Mouse (Mus musculus) stomach, embryonic 16.5 days (tissue): ENCODE measurements at regions not wholly inside any gene's neighbourhood (a gene's known extent, or its start where the extent isn't known, plus 50 kb on each side); places are given as distances from the start of the nearest gene placed in this dataset.
A peak's percentile ranks its signal among the peaks of the same experiment; 100 is the strongest.

Source experiments
- ATAC-seq: fragments of 200-750 bp; cut with Nextera tagmentation; 2 replicates; pipeline ENCODE4 v1.8.0; 2017; ENCODE audit warnings: moderate number of reproducible peaks, moderate TSS enrichment; ENCODE audit not compliant: insufficient read depth, low FRiP score
- H3K27ac ChIP-seq: fragments of 300-500 bp; sonication (generic); 2 replicates; pipeline ENCODE4 v1.5.1; 2014; ENCODE audit warnings: low read length
- H3K27me3 ChIP-seq: fragments of 300-500 bp; sonication (generic); 2 replicates; pipeline ENCODE4 v1.6.1; 2014; ENCODE audit warnings: low read length, control low read depth, mixed read lengths; ENCODE audit not compliant: control insufficient read depth, insufficient read depth
- H3K36me3 ChIP-seq: fragments of 300-500 bp; sonication (generic); 2 replicates; pipeline ENCODE4 v1.6.1; 2014; ENCODE audit warnings: low read length; ENCODE audit not compliant: control insufficient read depth, insufficient read depth
- H3K4me1 ChIP-seq: fragments of 300-500 bp; sonication (generic); 2 replicates; pipeline ENCODE4 v1.6.1; 2014; ENCODE audit warnings: low read length, control low read depth, mixed read lengths; ENCODE audit not compliant: control insufficient read depth, insufficient read depth
- H3K4me2 ChIP-seq: fragments of 300-500 bp; sonication (generic); 2 replicates; pipeline ENCODE4 v1.6.1; 2014; ENCODE audit warnings: low read depth, low read length, mixed read lengths
- H3K4me3 ChIP-seq: fragments of 300-500 bp; sonication (generic); replicated peaks from 2 replicates; pipeline ENCODE4 v1.5.1; 2014; ENCODE audit warnings: mild to moderate bottlenecking, low read length
- H3K9ac ChIP-seq: fragments of 300-500 bp; sonication (generic); 2 replicates; pipeline ENCODE4 v1.6.1; 2014; ENCODE audit warnings: low read length
- H3K9me3 ChIP-seq: fragments of 300-500 bp; sonication (generic); replicated peaks from 2 replicates; pipeline ENCODE4 v1.6.1; 2016; ENCODE audit warnings: low read length, control low read depth; ENCODE audit not compliant: control insufficient read depth
- WGBS: fragments of 180-500 bp; shearing (Covaris S2); extraction: QIAGEN DNeasy Blood & Tissue Kit; methylation state at CpG from one replicate; pipeline ENCODE4 v1.1.7; 2014; 5-methylcytosine and 5-hydroxymethylcytosine counted together

- Histone ChIP-seq H3K4me1 (no peaks in the 10 kb centered on the region), H3K4me2 (no peak overlapping the region), H3K27ac (no peak overlapping the region), H3K36me3 (no peaks in the 10 kb centered on the region), H3K4me3 (no peak overlapping the region), H3K9ac (no peak overlapping the region), H3K9me3 (no peaks in the 10 kb centered on the region), H3K27me3 (no peaks in the 10 kb centered on the region)
- ATAC-seq, result peak; percentile 58; the same call in 1 of the 2 replicates
- WGBS, result 60% methylated on average over 1 of the region's 1 CpGs
Measured at GRCm38 (mm10) chr3:50524006-50524405, 80.6 kb upstream of the Slc7a11 start.

- no peak overlapping the region for H3K4me3 ChIP-seq
- H3K9ac ChIP-seq, result no peak overlapping the region
- no peaks in the 10 kb centered on the region for H3K36me3 ChIP-seq
- H3K4me1 ChIP-seq, result no peaks in the 10 kb centered on the region
- no peaks in the 10 kb centered on the region for H3K27me3 ChIP-seq
- H3K27ac ChIP-seq, result no peak overlapping the region
- no peaks in the 10 kb centered on the region for H3K9me3 ChIP-seq
- ATAC-seq, result no peak
- WGBS, result 91% methylated on average over 2 of the region's 2 CpGs
- no peak overlapping the region for H3K4me2 ChIP-seq
Measured at GRCm38 (mm10) chr3:50507211-50507610, 63.8 kb upstream of the Slc7a11 start.
